Mouse (Mus musculus) frontal cortex, postnatal 14 days (tissue): ENCODE data around the gene Nudcd2.
"Not testable (repeated sequence)": the region's sequence is repeated elsewhere in the genome, so short reads cannot be mapped to it uniquely, and the experiment has no call there.

Source experiments
- DNase-seq, 2 experiments: peaks; one replicate each; pipeline ENCODE4 v3.0.0; 2022; ENCODE audit warnings: low spot score in 2 of 2

Gene Nudcd2

DNA sequence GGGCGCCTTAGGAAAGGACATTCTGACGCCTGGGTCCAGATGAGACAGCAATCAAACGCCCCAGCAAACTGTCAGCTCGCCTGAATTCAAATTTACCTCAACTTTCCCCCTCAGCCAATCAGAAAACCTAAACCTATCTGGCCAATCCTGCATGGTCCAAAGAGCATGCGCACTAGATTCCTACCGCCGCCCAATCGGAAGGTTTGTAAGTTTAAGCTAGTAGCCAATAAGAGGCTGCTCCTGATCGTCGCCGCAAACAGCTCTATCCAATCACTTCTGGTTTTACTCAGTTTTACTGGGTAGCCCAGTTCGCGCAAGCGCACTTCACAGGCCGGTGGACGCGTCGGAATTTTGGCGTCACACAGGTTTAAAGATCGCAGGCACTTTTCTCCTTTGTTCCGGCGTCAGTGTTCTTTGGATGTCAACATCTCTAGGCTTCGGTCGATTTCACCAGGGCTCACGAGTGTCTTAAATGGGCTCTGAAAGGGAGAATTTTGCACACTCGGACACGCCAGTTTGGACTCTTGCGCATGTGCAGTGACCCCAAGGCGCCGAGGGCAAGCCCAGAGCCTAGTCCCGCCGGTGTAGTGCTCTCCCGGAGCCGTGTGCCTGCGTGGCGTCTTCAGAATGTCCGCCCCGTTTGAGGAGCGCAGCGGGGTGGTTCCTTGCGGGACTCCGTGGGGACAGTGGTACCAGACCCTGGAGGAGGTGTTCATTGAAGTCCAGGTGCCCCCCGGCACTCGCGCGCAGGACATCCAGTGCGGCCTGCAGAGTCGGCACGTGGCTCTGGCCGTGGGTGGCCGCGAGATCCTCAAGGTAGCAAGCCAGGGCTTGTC is at the start of gene Nudcd2, which contains the start of gene Hmmr:
Gene Nudcd2 (plus strand): TSS at position 329 of the 836 bp plus-strand sequence.
Gene Hmmr (minus strand): TSS at position 84 of the 836 bp plus-strand sequence.
- peak; percentile 92 to 96 for DNase-seq

DNA sequence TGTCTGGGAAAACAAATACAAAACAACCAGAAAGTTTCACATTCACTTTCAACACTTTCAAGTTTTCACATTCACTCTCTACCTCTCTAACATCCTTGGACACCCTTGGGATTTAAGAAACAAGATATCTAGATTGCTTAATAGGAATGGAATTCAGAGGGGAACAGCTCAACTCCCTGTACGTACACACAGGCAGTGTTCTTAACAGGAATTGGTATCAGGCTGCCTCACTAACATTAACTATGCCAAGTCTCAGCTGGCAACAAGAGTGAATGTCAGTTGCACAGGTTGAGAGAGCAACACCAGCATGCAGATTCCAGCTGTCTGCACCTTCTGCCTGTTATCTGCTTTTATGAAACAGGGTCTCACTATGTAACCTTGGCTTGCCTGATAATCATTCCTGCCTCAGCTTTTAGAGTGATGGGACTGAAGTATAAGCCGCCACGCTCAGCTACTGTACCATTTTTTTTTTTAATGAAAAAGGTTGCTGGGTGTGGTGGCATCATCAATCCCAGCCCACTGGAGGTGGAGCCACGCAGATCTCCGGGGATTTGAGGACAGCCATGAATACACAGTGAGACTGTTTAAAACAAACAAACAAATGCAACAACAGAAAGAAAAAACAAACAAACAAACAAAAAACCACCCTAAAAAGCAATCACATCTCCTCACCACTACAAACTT is 42.9 kb upstream of the Nudcd2 start:
- DNase-seq, result no peak

DNA sequence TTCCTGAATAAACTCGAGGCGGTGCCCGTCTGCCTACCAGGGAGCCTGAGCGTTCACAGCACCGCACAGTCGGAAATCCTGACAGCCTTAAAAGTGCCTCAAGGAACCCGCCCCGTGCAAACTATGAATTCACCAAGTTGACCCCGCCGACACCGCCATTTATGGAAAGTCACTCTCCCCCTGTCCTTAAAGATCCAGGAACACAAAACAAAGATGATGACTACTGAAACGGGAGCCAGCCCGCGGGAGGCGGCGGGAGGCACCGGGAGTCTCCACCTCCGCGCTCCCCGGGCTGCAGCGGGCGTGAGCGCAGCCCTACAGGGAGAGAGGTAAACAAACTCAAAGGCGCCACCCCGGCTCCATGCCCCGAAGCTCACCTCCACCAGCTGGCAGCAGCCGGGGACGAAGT is 41.4 kb upstream of the Nudcd2 start:
- peak; percentile 12 to 13 for DNase-seq

DNA sequence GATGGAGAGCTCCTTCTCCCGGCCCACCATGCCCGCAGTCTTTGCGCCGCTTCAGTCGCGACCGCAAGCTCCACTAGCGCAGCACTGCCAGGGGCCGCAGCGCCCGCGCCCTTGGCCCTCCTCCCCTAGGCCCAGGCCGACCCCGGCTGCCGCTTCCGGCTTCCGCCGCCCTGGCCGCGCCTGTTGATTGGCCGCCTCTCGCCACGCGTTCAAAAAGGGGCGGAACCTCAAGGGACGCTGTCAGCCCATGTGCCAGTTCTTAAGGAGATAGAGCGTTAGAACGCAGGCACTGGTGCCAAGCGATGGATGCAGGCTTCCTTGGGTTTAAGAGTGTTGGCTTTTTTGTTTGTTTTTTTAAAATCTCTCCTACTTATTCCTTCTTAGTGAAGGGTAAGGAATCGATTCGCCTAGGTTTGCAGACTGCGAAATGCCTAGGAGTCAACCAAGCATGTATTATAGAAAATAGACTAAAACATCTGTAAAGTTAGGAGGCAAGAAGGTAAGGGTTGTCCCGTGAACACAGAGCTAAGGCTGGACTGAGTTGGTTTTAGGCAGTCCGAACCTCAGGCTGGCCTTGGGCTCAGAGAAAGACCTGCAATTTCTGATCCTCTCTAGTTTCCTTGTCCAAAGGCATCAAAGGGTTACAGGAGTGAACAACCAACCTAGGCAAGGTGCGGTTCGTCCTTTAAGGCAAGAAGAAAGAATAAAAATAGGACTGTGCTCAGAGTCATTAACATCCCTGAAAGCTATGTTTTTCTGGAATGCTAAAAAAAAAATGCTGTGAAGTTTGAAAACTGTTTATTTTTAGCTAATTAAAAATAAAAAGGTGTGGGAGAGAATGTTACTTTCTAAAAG is 40.7 kb upstream of the Nudcd2 start:
- DNase-seq, result peak; percentile 86 to 91

DNA sequence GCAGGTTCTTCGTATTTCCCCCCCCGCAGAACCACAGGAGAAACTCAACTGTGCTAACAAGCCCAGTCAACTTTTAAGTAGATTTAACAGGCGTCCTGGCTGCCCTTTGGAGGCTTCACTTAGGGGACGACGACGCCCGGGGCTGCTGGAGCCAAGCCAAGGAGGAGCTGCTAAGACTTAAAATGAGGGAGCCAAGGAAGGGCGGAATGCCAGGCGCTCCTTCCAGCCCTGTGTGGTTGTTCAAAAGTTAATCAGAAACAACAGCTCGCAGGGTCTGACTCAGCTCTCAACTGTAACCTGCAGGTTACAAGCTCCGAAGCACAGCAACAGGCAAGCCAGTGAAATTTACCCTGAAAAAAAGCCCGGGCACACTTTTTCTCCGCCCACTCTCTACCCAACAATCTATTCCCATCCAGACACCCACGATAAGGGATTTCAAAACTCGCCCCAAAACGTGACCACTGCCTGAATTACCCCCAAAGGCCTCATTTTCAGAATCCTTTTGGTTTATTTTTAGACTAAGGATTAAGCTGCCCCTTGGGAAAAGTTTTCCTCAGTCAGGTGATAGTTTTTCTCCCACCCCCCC is 40.0 kb upstream of the Nudcd2 start:
- peak; percentile 41 to 47 for DNase-seq

DNA sequence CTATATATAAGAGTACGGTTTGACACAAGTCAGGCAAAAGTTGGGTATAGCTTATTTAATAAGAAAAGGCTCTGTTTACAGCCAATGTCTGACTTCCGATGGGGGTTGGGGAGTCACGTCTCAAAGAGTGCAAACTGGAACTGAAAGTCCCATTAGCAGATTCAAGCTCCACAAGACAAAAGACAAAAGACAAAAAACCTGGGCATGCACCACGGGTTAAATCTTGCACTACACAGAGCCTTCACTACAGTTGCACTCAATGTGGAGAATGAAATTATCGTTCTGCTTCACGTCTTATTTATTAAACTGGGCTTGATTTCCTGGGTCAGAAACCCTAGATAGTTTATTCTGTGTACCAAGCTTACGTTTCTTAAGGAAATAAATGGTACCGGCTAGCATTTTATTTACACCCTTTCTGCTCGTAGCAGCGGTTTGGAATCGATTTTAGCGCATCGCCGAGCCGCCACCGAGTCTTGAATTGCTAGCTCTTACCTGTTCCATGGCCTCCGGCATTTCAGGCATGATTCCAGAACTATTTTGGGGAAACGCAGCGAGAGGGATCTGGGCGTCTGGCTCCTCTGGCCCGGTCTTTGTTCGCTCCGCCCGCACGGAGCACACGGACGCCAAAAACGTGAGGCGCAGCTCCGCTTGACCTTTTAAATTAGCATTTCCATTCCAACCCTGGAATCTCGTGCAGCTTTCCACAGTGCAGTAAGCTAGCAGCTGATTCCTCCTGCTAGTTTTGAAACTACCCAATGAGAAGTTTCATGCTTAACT is 39.0 kb upstream of the Nudcd2 start:
- peak; percentile 38 to 40 for DNase-seq

DNA sequence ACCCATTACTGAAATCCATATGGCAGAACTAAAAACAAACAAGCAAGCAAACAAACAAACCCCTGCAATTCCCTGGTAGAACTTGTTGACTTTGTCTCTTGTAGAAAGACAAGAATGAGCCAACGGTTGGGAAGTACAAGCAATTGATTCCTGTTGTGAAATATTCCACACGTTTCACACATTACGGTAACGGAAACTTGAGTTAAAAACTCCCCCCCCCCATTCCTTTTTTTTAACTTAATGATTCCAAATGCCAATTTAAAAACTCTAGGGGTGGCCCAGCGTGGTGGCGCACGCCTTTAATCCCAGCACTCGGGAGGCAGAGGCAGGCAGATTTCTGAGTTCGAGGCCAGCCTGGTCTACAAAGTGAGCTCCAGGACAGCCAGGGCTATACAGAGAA is 38.4 kb upstream of the Nudcd2 start, which contains the start of gene Mat2b:
Gene Mat2b (minus strand): TSS at position 101 of the 400 bp plus-strand sequence.
- no peak for DNase-seq

DNA sequence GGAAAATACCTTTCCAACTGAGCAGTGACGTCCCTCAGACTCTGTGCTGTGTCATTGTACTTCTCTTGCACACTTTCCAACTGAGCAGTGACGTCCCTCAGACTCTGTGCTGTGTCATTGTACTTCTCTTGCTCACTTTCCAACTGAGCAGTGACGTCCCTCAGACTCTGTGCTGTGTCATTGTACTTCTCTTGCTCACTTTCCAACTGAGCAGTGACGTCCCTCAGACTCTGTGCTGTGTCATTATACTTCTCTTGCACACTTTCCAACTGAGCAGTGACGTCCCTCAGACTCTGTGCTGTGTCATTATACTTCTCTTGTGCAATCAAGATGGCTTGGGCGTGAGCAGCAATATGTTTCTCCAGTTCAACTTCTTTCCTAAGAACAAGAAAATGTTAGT is 23.6 kb upstream of the Nudcd2 start:
- DNase-seq, result not testable (repeated sequence)

DNA sequence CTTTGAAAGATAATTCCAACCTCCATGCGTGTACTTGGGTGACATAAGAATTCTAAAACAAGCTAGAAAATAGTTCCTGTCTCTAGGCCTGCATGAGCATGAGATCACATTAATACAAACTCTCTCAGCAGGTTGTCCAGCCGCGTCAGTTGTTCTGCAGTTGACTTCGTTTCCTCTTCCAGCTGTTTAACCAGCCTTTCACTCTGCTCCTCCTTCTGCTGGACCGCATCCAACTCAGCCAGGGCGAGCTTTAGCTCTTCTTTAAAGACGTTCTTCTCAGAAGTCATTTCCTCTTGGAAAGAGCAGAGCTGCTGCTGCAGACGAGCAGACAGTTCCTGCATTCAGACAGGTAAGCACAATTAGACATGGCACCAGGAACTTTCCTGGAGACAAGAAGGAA is 19.6 kb upstream of the Nudcd2 start:
- no peak for DNase-seq

DNA sequence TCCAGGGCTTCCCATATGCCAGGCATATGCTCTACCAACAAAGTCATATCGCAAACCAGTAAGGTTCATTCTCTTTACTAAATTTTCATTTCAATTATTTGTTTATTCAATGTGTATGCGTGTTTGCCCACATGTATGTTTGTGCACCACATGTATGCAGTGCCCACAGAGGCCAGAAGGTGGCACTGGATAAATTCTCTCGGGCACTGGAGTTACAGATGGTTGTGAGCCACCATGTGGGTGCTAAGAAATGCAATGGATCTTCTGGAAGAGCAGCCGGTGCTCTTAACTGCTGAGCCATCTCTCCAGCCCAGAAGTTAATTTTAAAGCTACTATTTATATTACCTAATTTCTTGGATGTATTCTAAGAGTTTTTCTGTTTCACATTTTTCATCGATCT is 17.9 kb upstream of the Nudcd2 start:
- no peak for DNase-seq

DNA sequence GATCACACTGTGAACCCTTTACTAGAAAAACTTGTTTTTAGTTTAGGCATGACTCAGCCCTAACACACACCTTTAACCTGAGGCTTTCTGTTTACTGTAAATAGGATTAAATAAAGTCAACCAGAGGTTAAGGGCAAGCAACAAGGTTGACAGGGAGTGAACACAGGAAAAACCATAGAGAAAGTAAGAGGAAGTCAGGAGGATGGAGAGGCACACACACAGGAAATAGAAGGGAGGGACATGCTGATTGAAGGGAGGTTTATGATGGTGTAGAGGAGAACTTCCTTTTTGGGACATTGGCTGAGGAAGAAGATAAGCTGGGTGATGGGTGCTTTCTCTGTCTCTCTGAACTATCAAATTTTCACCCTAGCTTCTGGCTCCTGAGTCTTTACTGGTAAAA is 15.1 kb upstream of the Nudcd2 start:
- no peak for DNase-seq

DNA sequence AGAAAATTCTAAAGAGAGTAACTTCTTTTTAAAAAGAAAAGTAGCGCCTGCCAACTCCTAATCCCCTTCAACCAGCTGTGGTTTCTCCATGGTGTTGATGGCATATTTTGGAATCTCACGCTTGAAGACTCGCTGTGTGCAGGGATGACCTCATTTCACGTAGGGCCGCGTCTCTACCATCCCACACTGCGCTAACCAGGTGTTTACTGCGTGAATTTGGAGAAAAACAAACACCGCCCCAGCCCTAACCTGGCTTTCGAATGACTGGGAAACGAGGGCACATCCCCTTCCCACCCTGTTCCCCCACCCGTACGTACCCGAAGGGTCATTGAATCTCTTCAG is 499 bp upstream of the Nudcd2 start:
- DNase-seq, result no peak

DNA sequence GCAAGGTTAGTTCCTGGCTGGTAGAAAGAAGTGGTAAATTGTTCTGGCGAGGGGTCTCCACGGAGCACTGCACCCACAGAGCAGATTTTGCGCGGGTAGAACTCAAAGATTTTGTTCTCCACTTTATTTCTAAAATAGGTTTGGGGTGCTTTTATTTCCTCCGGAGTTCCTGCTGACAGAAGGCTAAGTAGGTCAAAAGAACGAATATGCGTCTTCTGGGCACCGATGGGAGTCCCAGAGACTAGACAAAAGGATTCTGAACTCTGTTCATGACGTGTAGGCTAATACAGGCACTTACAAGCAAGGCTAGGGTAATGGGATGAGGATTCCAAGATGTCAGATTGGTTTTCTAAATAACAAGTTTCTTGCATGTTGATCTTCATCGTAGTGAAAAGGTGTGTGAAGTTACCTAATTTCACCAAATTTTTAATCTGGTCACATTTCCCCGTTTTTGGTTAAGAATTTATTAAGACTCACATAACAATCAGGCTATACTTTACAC is 835 bp downstream of the Nudcd2 start:
- DNase-seq, result no peak

DNA sequence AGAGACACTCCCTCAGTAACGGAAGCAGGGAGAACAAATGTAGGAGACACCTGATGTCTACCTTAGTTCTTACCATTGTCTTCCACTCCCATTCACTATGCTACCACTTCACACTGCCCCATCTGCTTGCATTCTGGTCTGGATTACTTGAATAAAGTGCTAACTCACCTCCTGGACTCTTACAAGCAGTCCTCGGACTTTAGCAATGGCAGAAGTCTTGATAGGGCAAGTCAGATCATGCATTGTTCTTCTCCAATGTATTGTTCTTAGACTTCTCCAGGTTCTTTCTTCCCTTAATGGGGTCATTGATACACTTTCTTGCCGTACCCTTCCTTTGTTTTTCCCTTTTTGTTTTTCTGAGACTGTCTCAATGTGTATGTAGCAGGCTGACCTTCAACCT is 3.9 kb downstream of the Nudcd2 start:
- no peak for DNase-seq

DNA sequence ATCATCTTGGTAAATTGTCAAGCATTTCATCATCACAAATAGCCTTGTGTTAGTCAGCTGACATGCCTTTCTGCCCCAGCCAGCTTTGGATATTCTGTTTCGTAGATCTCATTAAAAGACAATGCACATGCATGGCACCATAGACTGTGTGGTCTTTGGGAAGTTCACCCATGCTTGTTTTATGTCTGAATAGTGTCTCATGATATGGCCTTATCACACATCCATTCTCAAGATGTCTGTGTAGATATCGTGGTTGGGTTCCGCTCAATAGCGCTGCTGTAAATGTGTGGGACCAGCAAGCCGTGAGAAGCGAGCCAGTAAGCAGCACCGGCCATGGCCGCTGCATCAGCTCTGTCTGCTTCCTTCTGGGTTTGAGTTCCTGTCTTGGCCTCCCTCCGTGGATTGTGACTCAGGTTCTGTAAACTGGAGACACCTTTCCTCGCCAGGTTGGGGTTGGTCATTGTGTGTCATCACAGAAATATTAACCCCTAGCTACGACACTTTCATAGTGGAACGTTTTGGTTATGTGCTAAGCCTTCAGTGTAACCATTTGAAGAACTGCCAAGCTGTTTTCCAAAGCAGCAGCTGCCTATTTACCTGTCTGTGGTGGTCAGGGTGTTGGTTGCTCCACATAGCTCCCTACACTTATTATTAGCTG is 8.3 kb downstream of the Nudcd2 start:
- no peak for DNase-seq

DNA sequence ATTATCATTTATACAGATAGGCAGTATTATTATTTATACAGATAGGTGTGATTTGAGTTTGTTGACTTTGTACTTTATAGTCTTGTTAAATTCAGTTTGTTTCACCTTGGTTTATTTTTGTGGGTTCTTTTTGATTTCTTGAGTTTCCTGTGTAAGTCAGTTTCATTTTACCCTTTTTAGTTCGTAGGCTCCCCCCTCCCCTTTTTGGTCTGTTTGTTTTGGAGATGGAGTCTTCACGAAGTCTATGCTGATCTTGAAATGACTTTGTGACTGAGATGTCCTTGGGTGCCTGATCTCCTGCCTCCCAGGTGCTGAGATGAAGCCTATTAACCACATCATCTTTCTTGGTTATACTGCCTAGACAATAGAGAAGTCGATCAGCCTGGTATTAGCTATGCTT is 10.9 kb downstream of the Nudcd2 start:
- DNase-seq, result no peak

DNA sequence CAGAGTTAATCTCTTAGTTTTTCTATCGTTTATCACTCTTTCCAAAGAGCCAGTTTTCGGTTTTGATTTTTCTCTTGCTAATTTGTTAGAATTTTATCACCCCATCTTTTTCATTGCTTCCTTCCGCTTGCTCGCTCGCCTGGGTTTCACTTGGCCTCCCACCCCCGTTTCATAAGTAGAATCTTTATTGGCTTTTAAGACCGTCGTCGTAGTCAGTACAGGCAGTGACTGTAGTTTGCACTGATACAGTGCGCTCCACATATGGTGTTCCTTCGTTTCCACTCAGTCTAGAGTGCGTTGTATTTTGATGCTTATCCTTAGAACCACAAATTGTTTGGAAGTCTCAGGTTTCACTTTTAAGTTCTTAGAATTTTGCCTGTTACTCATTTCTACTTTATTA is 12.9 kb downstream of the Nudcd2 start:
- DNase-seq, result no peak

DNA sequence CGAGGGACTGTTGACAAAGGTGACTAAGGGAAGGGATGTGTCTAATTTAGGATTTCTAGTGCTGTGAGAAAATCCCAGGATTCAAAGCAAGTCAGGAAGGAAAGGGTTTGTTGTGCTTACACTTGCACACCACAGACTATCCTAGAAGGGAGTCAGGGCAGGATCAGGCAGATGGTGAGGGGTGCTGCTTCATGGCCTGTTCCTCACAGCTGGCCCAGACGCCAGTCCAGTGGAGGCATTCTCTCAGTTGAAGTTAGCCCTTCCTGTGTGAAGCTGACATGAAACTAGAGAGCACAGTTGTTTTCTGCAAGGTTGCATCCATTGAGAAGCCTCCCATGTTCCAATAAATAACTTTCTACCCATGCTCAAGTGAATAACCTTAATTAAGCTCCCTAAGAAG is 14.2 kb downstream of the Nudcd2 start:
- no peak for DNase-seq

DNA sequence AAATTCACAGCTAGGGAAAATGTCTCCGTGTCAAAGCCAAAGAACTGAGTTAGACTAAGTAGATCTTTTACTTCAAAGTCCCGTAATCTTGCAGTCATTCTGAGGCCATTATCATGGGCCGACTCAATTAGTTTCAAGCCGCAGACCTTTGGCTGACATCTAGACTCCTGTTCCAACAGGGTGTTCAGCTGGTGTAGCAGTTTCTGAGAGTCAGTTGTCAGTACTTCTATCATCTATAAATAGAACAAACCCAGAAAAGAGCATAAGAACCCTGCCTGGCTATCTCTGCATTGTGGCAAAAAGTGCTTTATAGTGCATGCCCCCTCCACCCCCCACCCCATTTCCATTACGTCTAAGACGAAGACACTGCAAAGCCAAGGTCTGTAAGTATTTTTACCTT is 20.4 kb downstream of the Nudcd2 start:
- DNase-seq, result no peak

DNA sequence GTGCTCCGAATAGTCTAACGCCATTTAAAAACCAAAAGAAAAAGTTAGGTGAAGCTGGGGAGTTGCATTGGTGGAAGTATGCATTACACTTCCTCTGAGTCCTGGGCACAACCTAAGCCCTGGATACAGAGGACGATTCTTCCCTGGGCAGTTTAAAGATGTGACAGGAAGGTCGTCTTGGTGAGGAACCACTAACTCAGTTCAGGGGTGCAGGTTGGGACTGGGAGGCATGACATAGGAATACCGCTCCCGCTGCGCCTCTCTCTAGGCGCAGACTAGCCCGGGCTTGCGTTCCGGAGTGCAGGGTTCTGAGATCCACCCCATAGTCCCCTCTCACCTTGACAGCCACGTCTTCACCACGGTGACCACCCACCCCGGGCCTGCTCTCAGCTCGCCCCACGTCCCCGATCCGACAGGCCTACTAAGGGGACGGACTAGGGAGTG is 21.2 kb downstream of the Nudcd2 start:
- peak in 1 of 2 experiments; percentile 8 for DNase-seq
